Mouse (Mus musculus) spleen, postnatal 36 days (tissue): ENCODE measurements at regions not wholly inside any gene's neighbourhood (a gene's known extent, or its start where the extent isn't known, plus 50 kb on each side); places are given as distances from the start of the nearest gene placed in this dataset.

Experiments
- DNase-seq, 2 experiments: peaks; one replicate each; pipeline ENCODE4 v3.0.0; 2022; ENCODE audit warnings: low spot score in 2 of 2, mixed read lengths in 1 of 2

- DNase-seq, result no peak
Measured at GRCm38 (mm10) chr2:168338382-168338781, 56.8 kb upstream of the Kcng1 start.

- DNase-seq, result no peak
Measured at GRCm38 (mm10) chr2:168337611-168338010, 56.1 kb upstream of the Kcng1 start.

GRCm38 (mm10) chr2:168335739-168336385, 54.3 kb upstream of the Kcng1 start:
- DNase-seq, result no peak

- no peak for DNase-seq
Measured at GRCm38 (mm10) chr2:168334241-168334588, 52.7 kb upstream of the Kcng1 start.

- DNase-seq, result no peak
Measured at GRCm38 (mm10) chr2:168333552-168334240, 52.2 kb upstream of the Kcng1 start.

GRCm38 (mm10) chr2:168332972-168333371, 51.4 kb upstream of the Kcng1 start:
- no peak for DNase-seq
